Mouse (Mus musculus): ENCODE measurements around the gene Amn. TPM values are rescaled to one million over a fixed set of nuclear protein-coding genes. Genes with fewer than 3 reads are reported as not detected.

Amn gene
- total and polyA plus RNA-seq, 2 experiments: 0.09 to 0.55 TPM

DNA sequence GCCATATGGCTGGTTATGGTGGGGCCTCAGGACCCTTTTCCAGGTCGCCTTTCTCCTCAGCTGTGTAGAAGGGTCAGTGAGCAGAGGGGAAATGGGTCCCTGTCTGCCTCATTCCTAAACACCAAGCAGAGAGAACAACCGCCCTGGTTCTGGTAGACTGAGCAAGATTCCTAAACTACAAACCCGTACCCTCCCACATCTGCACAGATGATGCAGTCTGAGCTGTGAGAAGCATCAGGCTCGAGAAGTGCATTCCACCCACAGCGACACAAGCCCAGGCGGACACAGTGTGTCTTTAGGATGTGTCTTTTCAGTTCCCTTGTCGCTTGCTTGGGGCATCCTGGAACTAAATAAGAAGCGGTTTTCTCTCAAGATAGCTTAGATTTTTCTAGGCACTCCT is 20.8 kb upstream of the Amn start:
- H3K36me3 ChIP-seq (ENCODE audit: control insufficient read depth, insufficient read depth, low read length): peaks cover 1% of the 10 kb centered on the region; the same call in 1 of the 2 replicates
- no peak overlapping the region for H3K9ac ChIP-seq (ENCODE audit: low read depth, low read length)
- DNase-seq (ENCODE audit: extremely low read depth, low read depth, low spot score): no peak
- H3K4me3 ChIP-seq (ENCODE audit: insufficient read depth, low read depth, low read length): no peak overlapping the region
- H3K79me2 ChIP-seq (ENCODE audit: control insufficient read depth, insufficient read depth, low read length): no peaks in the 10 kb centered on the region
- TF ChIP-seq CTCF (IDR thresholded peaks at IDR 0.05; ENCODE audit: low read depth, low read length) (no peak), POLR2A (IDR thresholded peaks at IDR 0.05; ENCODE audit: extremely low read depth, insufficient read depth, low read length) (no peak)
- no peaks in the 10 kb centered on the region for H3K27me3 ChIP-seq (ENCODE audit: control insufficient read depth, insufficient read depth, low read length)
- WGBS: 92% methylated on average over 8 of the region's 8 CpGs
- no peaks in the 10 kb centered on the region for H3K4me1 ChIP-seq (ENCODE audit: control insufficient read depth, insufficient read depth, low read length)
- no peak overlapping the region for H3K27ac ChIP-seq (replicated peaks; ENCODE audit: insufficient read depth, low read depth, low read length)

- H3K9ac ChIP-seq (ENCODE audit: low read depth, low read length): no peak overlapping the region
- H3K79me2 ChIP-seq (ENCODE audit: control insufficient read depth, insufficient read depth, low read length): no peaks in the 10 kb centered on the region
- no peak for TF ChIP-seq POLR2A (IDR thresholded peaks at IDR 0.05; ENCODE audit: extremely low read depth, insufficient read depth, low read length)
- TF ChIP-seq CTCF (IDR thresholded peaks at IDR 0.05; ENCODE audit: low read depth, low read length): no peak
- H3K4me3 ChIP-seq (ENCODE audit: insufficient read depth, low read depth, low read length): no peak overlapping the region
- no peak overlapping the region for H3K27ac ChIP-seq (replicated peaks; ENCODE audit: insufficient read depth, low read depth, low read length)
- DNase-seq (ENCODE audit: extremely low read depth, low read depth, low spot score): no peak
- peaks cover 8% of the 10 kb centered on the region; the same call in 1 of the 2 replicates for H3K36me3 ChIP-seq (ENCODE audit: control insufficient read depth, insufficient read depth, low read length)
- no peaks in the 10 kb centered on the region for H3K27me3 ChIP-seq (ENCODE audit: control insufficient read depth, insufficient read depth, low read length)
- no peaks in the 10 kb centered on the region for H3K4me1 ChIP-seq (ENCODE audit: control insufficient read depth, insufficient read depth, low read length)
- WGBS: 86% methylated on average over 9 of the region's 9 CpGs
These were observed 19.7 kb upstream of the Amn start for GRCm38 (mm10) chr12:111251227-111251626.

DNA sequence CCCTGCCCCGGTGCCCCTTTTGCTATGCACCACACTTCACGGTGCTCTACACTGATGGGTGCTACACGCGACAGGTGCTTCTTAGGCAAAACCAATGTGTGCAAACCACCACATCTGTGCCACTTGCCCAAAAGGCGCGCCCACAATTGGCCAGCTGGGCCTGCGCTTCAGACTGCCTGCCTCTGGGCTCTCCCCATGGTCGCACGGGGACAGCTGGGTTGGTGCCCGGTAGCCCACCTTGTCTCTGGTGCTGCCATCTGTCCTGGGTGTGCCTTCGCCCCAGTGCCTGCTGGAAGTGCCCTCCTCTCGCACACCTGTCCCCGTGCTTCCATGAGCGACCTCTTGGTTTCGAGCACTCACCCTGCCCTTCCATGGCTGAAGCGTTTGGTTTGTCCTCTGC is 7.2 kb upstream of the Amn start:
- no peak for DNase-seq (ENCODE audit: extremely low read depth, low read depth, low spot score)
- Histone ChIP-seq H3K27me3 (ENCODE audit: control insufficient read depth, insufficient read depth, low read length) (no peaks in the 10 kb centered on the region), H3K36me3 (ENCODE audit: control insufficient read depth, insufficient read depth, low read length) (no peaks in the 10 kb centered on the region; the same call in 1 of the 2 replicates), H3K27ac (replicated peaks; ENCODE audit: insufficient read depth, low read depth, low read length) (no peak overlapping the region), H3K9ac (ENCODE audit: low read depth, low read length) (no peak overlapping the region), H3K79me2 (ENCODE audit: control insufficient read depth, insufficient read depth, low read length) (no peaks in the 10 kb centered on the region), H3K4me3 (ENCODE audit: insufficient read depth, low read depth, low read length) (no peak overlapping the region), H3K4me1 (ENCODE audit: control insufficient read depth, insufficient read depth, low read length) (no peaks in the 10 kb centered on the region)
- no peak for TF ChIP-seq CTCF (IDR thresholded peaks at IDR 0.05; ENCODE audit: low read depth, low read length)
- no peak for TF ChIP-seq POLR2A (IDR thresholded peaks at IDR 0.05; ENCODE audit: extremely low read depth, insufficient read depth, low read length)
- WGBS: 95% methylated on average over 16 of the region's 16 CpGs

DNA sequence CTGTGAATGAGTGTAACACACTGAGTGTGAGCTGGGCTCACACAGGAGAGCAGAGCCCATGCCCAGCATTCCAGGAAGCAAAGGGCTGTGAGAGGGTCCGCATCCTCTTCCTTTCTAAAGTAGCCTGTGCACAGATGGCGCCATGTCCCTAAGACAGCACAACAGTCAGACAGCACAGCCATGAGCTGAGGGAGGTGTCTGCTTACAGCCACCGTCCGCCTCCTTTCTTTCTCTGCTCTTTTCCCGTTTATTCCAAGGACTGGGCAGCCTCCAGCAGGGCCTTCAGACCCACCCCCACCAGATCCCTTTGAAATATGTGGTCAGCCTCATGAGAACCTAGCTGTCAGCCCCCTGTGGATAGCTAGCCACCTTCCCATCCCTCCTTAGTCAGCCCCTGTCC is 5.7 kb upstream of the Amn start:
- Histone ChIP-seq H3K4me3 (ENCODE audit: insufficient read depth, low read depth, low read length) (no peak overlapping the region), H3K27ac (replicated peaks; ENCODE audit: insufficient read depth, low read depth, low read length) (no peak overlapping the region), H3K79me2 (ENCODE audit: control insufficient read depth, insufficient read depth, low read length) (no peaks in the 10 kb centered on the region), H3K9ac (ENCODE audit: low read depth, low read length) (no peak overlapping the region), H3K27me3 (ENCODE audit: control insufficient read depth, insufficient read depth, low read length) (no peaks in the 10 kb centered on the region), H3K4me1 (ENCODE audit: control insufficient read depth, insufficient read depth, low read length) (no peaks in the 10 kb centered on the region), H3K36me3 (ENCODE audit: control insufficient read depth, insufficient read depth, low read length) (no peaks in the 10 kb centered on the region; the same call in 1 of the 2 replicates)
- no peak for DNase-seq (ENCODE audit: extremely low read depth, low read depth, low spot score)
- WGBS: 92% methylated on average over 5 of the region's 5 CpGs
- TF ChIP-seq CTCF (IDR thresholded peaks at IDR 0.05; ENCODE audit: low read depth, low read length) (no peak), POLR2A (IDR thresholded peaks at IDR 0.05; ENCODE audit: extremely low read depth, insufficient read depth, low read length) (no peak)

- H3K4me1 ChIP-seq (ENCODE audit: control insufficient read depth, insufficient read depth, low read length): no peaks in the 10 kb centered on the region
- H3K4me3 ChIP-seq (ENCODE audit: insufficient read depth, low read depth, low read length): no peak overlapping the region
- 94% methylated on average over 12 of the region's 12 CpGs for WGBS
- no peaks in the 10 kb centered on the region for H3K79me2 ChIP-seq (ENCODE audit: control insufficient read depth, insufficient read depth, low read length)
- H3K36me3 ChIP-seq (ENCODE audit: control insufficient read depth, insufficient read depth, low read length): no peaks in the 10 kb centered on the region; the same call in 1 of the 2 replicates
- H3K27me3 ChIP-seq (ENCODE audit: control insufficient read depth, insufficient read depth, low read length): peaks cover 2% of the 10 kb centered on the region
- no peak overlapping the region for H3K9ac ChIP-seq (ENCODE audit: low read depth, low read length)
- no peak for DNase-seq (ENCODE audit: extremely low read depth, low read depth, low spot score)
- H3K27ac ChIP-seq (replicated peaks; ENCODE audit: insufficient read depth, low read depth, low read length): no peak overlapping the region
- TF ChIP-seq CTCF (IDR thresholded peaks at IDR 0.05; ENCODE audit: low read depth, low read length): no peak
- TF ChIP-seq POLR2A (IDR thresholded peaks at IDR 0.05; ENCODE audit: extremely low read depth, insufficient read depth, low read length): no peak
These were observed 4.3 kb upstream of the Amn start for GRCm38 (mm10) chr12:111266592-111266991.

DNA sequence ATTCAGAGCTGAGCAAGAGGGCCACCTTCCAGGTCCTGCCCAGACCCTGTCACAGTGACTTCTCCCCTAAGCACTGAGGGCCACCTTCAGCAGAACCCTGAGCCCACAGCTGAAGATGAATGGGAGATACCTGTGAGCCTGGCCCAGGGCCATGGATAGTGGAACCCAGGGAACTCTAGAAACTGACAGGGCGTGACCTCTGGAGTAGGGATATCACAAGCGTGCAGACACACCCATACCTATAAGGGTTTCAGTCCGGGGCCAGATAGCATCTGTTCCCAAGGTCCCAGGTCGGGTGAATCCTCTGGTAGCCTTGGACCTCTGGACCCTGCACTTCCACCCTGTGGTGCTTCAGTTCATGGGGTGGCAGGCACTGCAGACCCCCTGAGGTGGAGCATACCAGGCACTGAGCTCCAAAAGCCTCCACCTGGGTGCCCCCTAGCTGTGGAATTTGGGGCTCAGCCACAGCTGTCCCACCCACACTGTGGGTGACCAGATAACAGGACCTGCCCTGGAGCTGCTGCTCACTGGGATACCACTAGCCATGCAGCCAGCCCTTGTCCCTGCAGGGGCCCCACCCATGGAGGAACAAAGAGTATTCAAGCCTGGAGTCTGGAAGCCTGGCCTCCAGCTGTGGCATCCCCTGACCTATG is 3.1 kb upstream of the Amn start:
- no peak overlapping the region for H3K27ac ChIP-seq (replicated peaks; ENCODE audit: insufficient read depth, low read depth, low read length)
- no peak overlapping the region for H3K4me3 ChIP-seq (ENCODE audit: insufficient read depth, low read depth, low read length)
- no peaks in the 10 kb centered on the region for H3K4me1 ChIP-seq (ENCODE audit: control insufficient read depth, insufficient read depth, low read length)
- DNase-seq (ENCODE audit: extremely low read depth, low read depth, low spot score): no peak
- no peak overlapping the region for H3K9ac ChIP-seq (ENCODE audit: low read depth, low read length)
- 54% methylated on average over 4 of the region's 4 CpGs for WGBS
- H3K27me3 ChIP-seq (ENCODE audit: control insufficient read depth, insufficient read depth, low read length): peaks cover 6% of the 10 kb centered on the region
- no peaks in the 10 kb centered on the region for H3K79me2 ChIP-seq (ENCODE audit: control insufficient read depth, insufficient read depth, low read length)
- TF ChIP-seq CTCF (IDR thresholded peaks at IDR 0.05; ENCODE audit: low read depth, low read length) (no peak), POLR2A (IDR thresholded peaks at IDR 0.05; ENCODE audit: extremely low read depth, insufficient read depth, low read length) (no peak)
- no peaks in the 10 kb centered on the region for H3K36me3 ChIP-seq (ENCODE audit: control insufficient read depth, insufficient read depth, low read length)
